10 mouse cellular contexts compared by ENCODE assay signal in genomic region chr4:152731988-152732387, GRCm38 (mm10).
DNase-seq lines count a peak whose midpoint lies in the region; ATAC-seq lines count a peak whose summit lies in the region.
"Had no signal": no experiment of that assay in that cellular context is flagged by ENCODE, and none has a peak within 500 bp of the region (broad histone marks: within the 10 kb centered on the region; RNA-seq: fewer than 3 reads in every experiment).

No protein-coding gene starts in this region.

- no peaks in the 10 kb centered on the region for H3K9me3 ChIP-seq in midbrain, embryonic 14.5 days (ENCODE audit: control insufficient read depth, low read length)
- no peaks in the 10 kb centered on the region for H3K9me3 ChIP-seq in midbrain, embryonic 16.5 days (replicated peaks; ENCODE audit: control insufficient read depth, low read length, poor library complexity, severe bottlenecking)
- H3K9me3 ChIP-seq: embryonic facial prominence, embryonic 12.5 days; limb, embryonic 12.5 days had no signal

- no peak overlapping the region for H3K4me3 ChIP-seq in midbrain, embryonic 14.5 days (replicated peaks; ENCODE audit: low read depth, low read length)
- H3K4me3 ChIP-seq in midbrain, embryonic 16.5 days (ENCODE audit: low read depth, low read length) = no peak overlapping the region
- H3K4me3 ChIP-seq: embryonic facial prominence, embryonic 12.5 days; limb, embryonic 12.5 days had no signal

- no peak overlapping the region for H3K27ac ChIP-seq in midbrain, embryonic 14.5 days (replicated peaks; ENCODE audit: low read depth, low read length)
- H3K27ac ChIP-seq in midbrain, embryonic 16.5 days (ENCODE audit: low read length) = no peak overlapping the region
- H3K27ac ChIP-seq: embryonic facial prominence, embryonic 12.5 days; limb, embryonic 12.5 days had no signal

- 60% methylated on average over 10 of the region's 10 CpGs for WGBS in midbrain, embryonic 14.5 days
- WGBS in midbrain, embryonic 16.5 days = 56% methylated on average over 10 of the region's 10 CpGs

- no peak overlapping the region for H3K9ac ChIP-seq in midbrain, embryonic 14.5 days (replicated peaks; ENCODE audit: low read length)
- no peak overlapping the region for H3K9ac ChIP-seq in midbrain, embryonic 16.5 days (ENCODE audit: low read depth, low read length)
- H3K9ac ChIP-seq: embryonic facial prominence, embryonic 12.5 days; limb, embryonic 12.5 days had no signal

- peak; percentile 9 for DNase-seq in cerebellum, adult 11 months
- no peak for DNase-seq in cerebellum, postnatal 4 days (ENCODE audit: low spot score in 2 of 2)
- peak; percentile 83 for DNase-seq in midbrain, embryonic 14.5 days
- DNase-seq in layer of hippocampus, adult 18-20 months (ENCODE audit: low spot score in 2 of 2) = peak; percentile 51 to 85
- DNase-seq in right cerebral cortex, postnatal 14 days = peak; percentile 46

- no peaks in the 10 kb centered on the region for H3K27me3 ChIP-seq in midbrain, embryonic 14.5 days (ENCODE audit: control insufficient read depth, insufficient read depth, low read length)
- no peaks in the 10 kb centered on the region for H3K27me3 ChIP-seq in midbrain, embryonic 16.5 days (ENCODE audit: control insufficient read depth, insufficient read depth, low read depth, low read length)
- H3K27me3 ChIP-seq: embryonic facial prominence, embryonic 12.5 days had no signal

- H3K4me2 ChIP-seq in midbrain, embryonic 14.5 days (ENCODE audit: low read length) = no peak overlapping the region
- H3K4me2 ChIP-seq in midbrain, embryonic 16.5 days (ENCODE audit: low read length) = no peak overlapping the region
- H3K4me2 ChIP-seq: embryonic facial prominence, embryonic 12.5 days; limb, embryonic 12.5 days had no signal

- H3K36me3 ChIP-seq in midbrain, embryonic 14.5 days (ENCODE audit: control insufficient read depth, insufficient read depth, low read length) = no peaks in the 10 kb centered on the region
- no peaks in the 10 kb centered on the region for H3K36me3 ChIP-seq in midbrain, embryonic 16.5 days (ENCODE audit: control insufficient read depth, insufficient read depth, low read length)
- H3K36me3 ChIP-seq: embryonic facial prominence, embryonic 12.5 days; limb, embryonic 12.5 days had no signal

- ATAC-seq in midbrain, embryonic 14.5 days (ENCODE audit: low FRiP score, low TSS enrichment) = no peak
- ATAC-seq in midbrain, embryonic 16.5 days = no peak
- no peak for ATAC-seq in granulocyte monocyte progenitor cell, adult 5-6 weeks (replicated peaks; ENCODE audit: poor library complexity, severe bottlenecking)
- no peak for ATAC-seq in monocyte, adult 5-6 weeks (replicated peaks; ENCODE audit: insufficient number of reproducible peaks, low FRiP score, low TSS enrichment, poor library complexity, severe bottlenecking)

- H3K4me1 ChIP-seq in midbrain, embryonic 14.5 days (ENCODE audit: control insufficient read depth, insufficient read depth, low read length) = no peaks in the 10 kb centered on the region
- H3K4me1 ChIP-seq in midbrain, embryonic 16.5 days (ENCODE audit: control insufficient read depth, insufficient read depth, low read length) = 0 out of 2 replicates have a peak, but pooled peaks cover 2% of the 10 kb centered on the region
- H3K4me1 ChIP-seq: embryonic facial prominence, embryonic 12.5 days; limb, embryonic 12.5 days had no signal

Comparison
In these comparisons a context has a peak if more than half of its experiments do, and no peak if none do; other contexts are left out.
1. DNase-seq: peak in cerebellum, adult 11 months (single experiment), midbrain, embryonic 14.5 days (single experiment), layer of hippocampus, adult 18-20 months (2 of 2) and right cerebral cortex, postnatal 14 days (single experiment); none in cerebellum, postnatal 4 days (0 of 2).